Mouse (Mus musculus) 3T3-L1 (cell line): ENCODE data around the gene Dscaml1.

Source experiments
- DNase-seq: peaks from one replicate; pipeline ENCODE4 v3.0.0-alpha.2; 2015; ENCODE audit warnings: low read depth, low spot score

Gene Dscaml1

GRCm38 (mm10) chr9:45632520-45632919 is 206.1 kb downstream of the Dscaml1 start:
- DNase-seq = no peak

- no peak for DNase-seq
Measured at GRCm38 (mm10) chr9:45633036-45633435, 206.6 kb downstream of the Dscaml1 start.

- DNase-seq = no peak
Measured at GRCm38 (mm10) chr9:45634978-45635377, 208.6 kb downstream of the Dscaml1 start.

DNA sequence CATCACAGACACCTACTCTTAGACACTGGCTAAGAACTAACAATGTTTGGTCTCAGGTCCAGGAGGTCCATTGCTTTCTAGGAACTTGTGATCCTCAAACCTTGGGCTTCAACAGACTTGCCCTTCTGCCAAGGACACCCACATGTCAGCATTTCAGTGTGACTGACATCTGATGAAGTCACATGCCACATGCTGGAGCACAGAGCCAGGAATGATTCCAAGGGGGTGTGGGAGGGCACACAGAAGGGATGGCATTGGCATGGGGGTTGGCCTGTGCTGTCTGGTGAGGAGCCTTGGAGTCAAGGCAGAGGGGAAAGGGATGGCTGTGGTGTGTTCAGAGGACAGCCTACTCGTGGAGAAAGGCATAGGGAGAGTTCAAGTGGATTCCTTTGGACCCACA is 210.9 kb downstream of the Dscaml1 start:
- DNase-seq = no peak

- DNase-seq = no peak
Measured at GRCm38 (mm10) chr9:45638184-45638917, 211.9 kb downstream of the Dscaml1 start.

DNA sequence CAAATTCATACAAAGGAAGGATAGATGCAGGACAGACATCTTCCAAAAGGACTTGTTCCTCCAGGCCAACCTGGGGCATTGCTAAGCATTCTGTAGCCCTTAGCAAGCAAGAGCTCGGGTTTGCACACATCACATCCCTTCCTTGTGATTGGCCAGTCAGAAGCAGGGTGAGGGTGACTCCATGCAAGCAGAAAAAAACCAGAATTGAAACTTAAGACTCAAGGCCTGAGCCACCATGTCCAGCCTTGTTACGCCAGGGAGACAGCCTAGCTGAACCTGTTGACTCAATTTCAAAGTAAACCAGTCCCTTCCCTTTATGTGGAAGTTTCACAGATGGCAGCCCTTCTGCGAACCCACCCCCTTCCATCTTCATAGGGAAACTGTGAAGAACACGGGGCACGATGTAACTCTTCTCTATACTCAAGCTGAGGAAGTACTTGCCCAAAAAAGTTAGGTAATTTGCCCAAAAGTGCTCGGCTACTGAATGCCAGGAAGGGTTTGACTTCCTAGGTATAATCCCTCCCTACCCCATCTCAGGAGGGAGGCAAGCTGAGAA is 218.5 kb downstream of the Dscaml1 start:
- DNase-seq = no peak

GRCm38 (mm10) chr9:45645526-45645925 is 219.1 kb downstream of the Dscaml1 start:
- no peak for DNase-seq

DNA sequence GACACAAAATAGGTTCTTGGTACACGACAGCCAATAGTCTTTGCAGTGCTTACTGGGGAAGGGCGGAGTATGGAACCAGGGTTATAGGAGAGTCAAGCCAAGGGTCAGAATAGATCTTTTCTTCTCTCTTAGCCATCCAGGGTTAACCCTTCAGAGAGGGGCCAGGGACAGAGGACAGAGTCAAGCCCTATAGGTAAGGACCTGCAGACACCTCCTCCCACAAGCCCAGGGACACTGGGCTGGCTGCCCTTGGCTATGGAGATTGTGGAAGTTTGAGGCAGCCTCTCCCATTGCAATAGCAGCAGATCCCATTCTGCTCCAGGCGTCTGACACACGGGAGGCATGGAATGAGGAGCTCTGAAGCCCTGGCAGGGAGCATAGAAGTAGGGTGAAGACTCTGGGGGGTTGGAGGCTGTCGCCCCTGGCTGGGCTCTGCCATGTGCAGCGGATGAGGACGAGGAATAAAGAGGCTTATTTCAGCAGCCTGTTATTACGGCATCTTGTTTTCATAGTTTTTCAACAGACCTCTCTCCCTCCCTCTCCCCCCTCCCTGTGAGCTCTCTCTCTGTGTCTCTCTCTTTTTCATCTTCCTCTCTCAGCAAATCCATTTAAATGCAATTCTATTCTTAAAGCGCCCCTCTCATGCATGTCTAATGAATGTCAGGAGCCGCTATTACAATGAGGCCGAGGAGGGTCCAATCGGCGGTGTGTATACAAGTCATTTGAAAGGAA is 224.8 kb downstream of the Dscaml1 start:
- no peak for DNase-seq

DNA sequence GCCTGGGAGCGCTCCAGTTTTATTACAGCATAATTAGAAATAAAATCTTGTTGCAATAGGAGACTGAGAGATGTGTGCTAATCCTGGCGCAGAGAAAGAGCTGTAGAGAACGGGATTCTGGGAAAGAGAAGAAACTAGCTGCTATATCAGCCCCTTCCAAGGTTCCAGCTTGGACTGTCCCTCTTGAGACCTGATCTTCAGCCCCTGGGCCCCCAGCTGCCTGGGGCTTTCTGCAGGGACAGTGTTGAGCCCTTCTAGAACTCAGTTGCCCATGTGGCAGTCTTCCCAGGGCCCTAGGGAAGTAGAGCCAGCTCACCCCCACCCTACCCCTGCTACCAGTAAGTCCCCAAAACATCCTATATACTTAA is 225.4 kb downstream of the Dscaml1 start:
- DNase-seq = no peak

DNA sequence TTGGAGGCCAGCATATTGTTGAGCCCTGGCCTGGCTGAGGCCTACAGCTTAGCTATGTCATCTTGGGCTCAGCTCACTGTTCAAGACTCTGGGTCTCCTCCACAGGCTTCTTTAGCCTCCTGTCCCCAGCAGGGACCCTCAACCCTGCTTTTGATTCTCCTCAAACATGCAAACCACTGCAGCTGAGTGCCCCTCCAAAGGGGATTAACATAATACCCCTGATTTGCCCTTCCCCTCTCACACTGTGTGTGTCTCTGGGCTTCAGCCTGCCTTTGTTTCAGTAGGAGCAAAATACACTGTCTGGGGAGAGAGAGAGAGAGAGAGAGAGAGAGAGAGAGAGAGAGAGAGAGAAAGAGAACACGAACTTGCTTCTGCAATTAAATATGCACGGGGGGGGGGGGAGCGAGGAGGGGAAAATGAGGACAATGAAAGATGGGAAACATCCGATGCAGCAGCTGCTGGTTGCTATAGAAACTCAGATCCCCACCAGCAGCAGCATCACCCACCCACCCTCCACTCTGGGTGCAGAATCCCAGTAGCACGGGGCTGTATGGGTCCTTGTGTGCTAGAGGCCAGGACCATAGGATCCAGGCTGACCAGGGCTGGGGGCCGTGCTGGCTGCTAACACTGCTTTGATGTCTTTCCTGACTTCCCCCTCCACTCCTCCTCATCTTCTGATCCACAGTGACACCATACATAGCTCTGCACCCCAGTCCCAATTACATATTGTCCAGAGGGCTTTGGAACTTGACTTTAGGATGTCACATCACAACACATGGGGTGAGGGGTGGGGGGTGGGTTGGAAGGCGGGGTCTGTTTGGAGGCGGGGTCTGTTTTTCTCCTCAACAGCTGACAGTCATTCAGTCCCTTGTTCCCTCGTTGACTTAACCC is 231.0 kb downstream of the Dscaml1 start:
- no peak for DNase-seq

DNA sequence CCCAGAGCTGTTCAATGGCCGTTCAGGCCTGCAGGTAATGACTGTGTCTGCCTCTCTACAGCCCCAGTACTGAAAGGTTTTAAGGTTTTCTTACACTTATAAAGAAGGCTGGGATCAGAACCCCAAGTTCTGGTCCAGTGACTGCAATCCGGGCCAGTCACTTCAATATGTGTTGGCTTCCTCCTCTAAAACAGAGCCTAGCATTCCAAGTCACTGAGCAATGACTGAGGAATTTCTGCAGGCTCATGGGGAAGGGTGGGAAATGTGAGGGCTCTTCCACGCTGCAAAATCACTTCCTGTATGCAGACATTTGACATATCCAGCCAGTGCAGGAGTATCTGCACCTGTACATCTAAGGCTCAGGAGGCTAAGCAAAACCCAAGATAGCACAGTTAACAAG is 233.8 kb downstream of the Dscaml1 start:
- peak; percentile 78 for DNase-seq

DNA sequence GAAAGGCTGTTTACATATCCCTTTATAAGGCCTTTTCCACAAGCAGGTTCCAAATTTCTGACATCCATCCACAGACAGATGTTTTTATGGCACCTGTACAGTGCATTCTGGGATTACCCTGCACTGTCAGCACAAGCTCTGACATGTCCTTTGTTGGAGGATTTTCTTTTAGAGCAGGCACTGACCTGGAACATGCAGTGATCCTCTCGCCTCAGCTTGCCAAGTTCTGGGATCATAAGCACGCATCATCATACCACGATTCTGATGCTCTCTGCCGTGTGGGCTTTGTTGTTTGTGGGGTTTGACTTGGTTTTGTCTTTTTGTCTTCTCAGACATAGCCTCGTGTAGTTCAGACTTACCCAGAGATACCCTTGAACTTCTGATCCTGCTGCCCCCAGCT is 236.0 kb downstream of the Dscaml1 start:
- no peak for DNase-seq

DNA sequence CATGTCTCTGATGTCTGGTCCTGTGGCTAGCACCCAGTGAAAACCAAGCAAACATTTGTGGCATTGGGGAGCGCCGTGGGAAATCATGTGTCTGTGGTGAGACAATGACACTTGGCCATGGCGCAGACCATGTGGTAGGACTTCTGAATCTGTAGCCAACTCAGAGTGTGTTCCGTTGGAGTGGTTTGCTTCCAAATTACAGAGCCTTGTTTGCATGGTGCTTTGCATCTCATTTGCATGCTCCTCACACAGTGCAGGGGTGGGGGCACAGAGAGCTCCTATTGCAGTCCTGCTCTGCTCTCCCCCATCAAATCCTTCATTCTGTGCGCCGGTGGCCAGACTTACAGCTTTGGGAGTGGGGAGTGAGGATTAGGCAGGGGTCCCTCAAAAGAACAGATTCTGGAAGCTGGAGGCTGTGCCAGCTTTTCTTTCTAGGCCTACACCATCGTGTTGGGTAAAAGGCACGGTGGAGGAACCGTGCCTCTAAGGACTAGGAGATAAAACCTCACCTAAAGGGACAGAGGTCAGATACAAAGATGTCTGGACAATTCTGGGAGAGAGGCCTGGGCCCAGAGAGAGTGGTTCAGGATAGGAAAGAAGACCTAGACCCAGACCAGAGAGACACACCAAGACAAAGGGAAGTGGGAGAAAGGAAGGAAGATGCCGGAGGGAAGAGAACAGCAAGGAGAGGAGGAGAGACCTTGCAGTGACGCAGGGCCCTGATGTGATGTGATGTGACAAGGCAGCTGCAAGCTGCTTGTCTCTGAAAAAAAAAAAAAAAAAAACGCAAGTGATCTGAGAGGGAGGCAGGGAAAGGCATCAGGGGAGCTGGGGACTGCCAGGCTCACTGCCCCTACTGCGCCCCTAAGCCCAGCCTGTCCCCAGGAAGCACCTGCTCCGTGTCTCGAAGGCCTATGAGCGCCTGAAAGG is 237.2 kb downstream of the Dscaml1 start:
- no peak for DNase-seq

GRCm38 (mm10) chr9:45664326-45664725 is 237.9 kb downstream of the Dscaml1 start:
- no peak for DNase-seq

- DNase-seq = no peak
Measured at GRCm38 (mm10) chr9:45664871-45665394, 238.5 kb downstream of the Dscaml1 start.

GRCm38 (mm10) chr9:45675931-45676330 is 249.5 kb downstream of the Dscaml1 start:
- DNase-seq = no peak

GRCm38 (mm10) chr9:45676578-45676977 is 250.2 kb downstream of the Dscaml1 start:
- DNase-seq = no peak

DNA sequence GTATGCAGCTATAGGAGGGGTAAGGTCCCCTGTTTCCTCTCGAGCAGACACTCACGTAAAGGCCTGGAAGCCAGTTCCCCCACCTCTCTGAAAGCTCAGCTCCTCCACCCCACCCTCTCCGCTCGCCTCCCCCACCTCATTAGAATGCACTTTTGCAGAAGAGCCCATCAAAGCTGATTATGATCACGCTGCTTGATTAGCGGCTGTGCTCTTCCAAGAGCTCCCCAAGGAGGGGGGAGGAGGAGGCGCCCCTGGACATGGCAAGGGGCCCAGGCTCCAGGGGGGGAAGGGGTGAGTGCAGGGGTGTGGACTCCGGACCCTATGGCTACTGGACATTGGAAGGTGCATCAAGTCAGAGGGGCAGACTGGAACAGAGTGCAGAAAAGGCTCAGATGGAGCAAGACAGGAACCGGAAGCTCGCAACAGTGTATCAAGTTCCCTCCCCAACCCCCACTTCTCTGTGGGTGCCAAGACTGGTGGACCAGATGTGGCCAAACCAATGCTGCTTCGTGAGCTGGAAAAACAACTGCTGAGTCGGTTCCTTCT is 250.9 kb downstream of the Dscaml1 start:
- peak; percentile 48 for DNase-seq

- no peak for DNase-seq
Measured at GRCm38 (mm10) chr9:45677952-45678663, 251.7 kb downstream of the Dscaml1 start.

- no peak for DNase-seq
Measured at GRCm38 (mm10) chr9:45678664-45679026, 252.2 kb downstream of the Dscaml1 start.
